Mouse (Mus musculus) C2C12 (cell line): ENCODE measurements around the gene Palld.

ENCODE experiments used
- CEBPB ChIP-seq: IDR thresholded peaks from one replicate; pipeline ENCODE4 v1.6.1; 2011; ENCODE audit warnings: low read depth, mild to moderate bottlenecking, control low read depth, moderate library complexity
- CTCF ChIP-seq: IDR thresholded peaks from one replicate; pipeline ENCODE4 v1.5.1; 2011; ENCODE audit not compliant: control insufficient read depth, insufficient read depth, insufficient read length
- FOSL1 ChIP-seq: IDR thresholded peaks from one replicate; pipeline ENCODE4 v1.8.0; 2011; ENCODE audit warnings: mild to moderate bottlenecking, low read length; ENCODE audit not compliant: poor library complexity, insufficient read depth, severe bottlenecking
- MAX ChIP-seq: IDR thresholded peaks from one replicate; pipeline ENCODE4 v1.6.1; 2011; ENCODE audit warnings: mild to moderate bottlenecking, control low read depth
- MYOD1 ChIP-seq: IDR thresholded peaks from one replicate; pipeline ENCODE4 v1.6.1; 2011; ENCODE audit warnings: low read depth; ENCODE audit not compliant: control insufficient read depth, insufficient read length
- MYOG ChIP-seq: IDR thresholded peaks from one replicate; pipeline ENCODE4 v1.6.1; 2011; ENCODE audit not compliant: control insufficient read depth, insufficient read length; ENCODE audit errors: extremely low read depth
- USF1 ChIP-seq: IDR thresholded peaks from one replicate; pipeline ENCODE4 v1.6.1; 2011; ENCODE audit warnings: low read depth, mild to moderate bottlenecking, control low read depth, moderate library complexity

DNA sequence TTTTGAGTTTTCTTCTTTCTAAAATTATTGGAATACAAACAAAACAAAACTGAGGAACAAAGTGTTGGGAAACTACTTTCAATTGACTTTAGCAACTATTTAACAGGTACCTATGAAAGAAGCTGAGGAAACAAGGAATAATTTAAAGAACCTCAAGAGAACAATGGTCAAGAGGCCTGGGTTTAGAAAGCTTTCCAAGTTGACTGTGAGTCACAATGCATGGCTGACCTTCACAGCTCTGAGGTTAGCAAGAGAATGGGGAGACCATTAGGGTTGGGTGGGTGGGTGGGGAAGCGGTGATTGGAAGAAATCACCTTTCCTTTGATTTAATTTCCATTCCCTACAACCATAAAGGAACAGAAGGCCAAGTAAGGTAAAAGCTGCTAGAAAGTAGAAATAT lies 35.6 kb downstream of the Palld start:
- TF ChIP-seq CTCF = no peak
- TF ChIP-seq USF1 = no peak
- no peak for TF ChIP-seq MYOG
- no peak for TF ChIP-seq MYOD1
- TF ChIP-seq MAX = no peak
- no peak for TF ChIP-seq FOSL1
- TF ChIP-seq CEBPB = no peak
